Mouse (Mus musculus) Patski (cell line): ENCODE results near the gene Prkar2a. TPM values are rescaled to one million over a fixed set of nuclear protein-coding genes. Genes with fewer than 3 reads are reported as not detected.
A peak's percentile ranks its signal among the peaks of the same experiment; 100 is the strongest.

Experiments used
- ATAC-seq: fragments of 100-300 bp; one replicate; pipeline ENCODE4 v1.8.0; 2021
- CTCF ChIA-PET: fragments of 350-600 bp; sonication (Branson Sonifier 250); formaldehyde crosslinking; loops from one replicate; lab custom pipeline; 2022; ENCODE audit warnings: inconsistent platforms; lab: Charles Lee
- POLR2A ChIA-PET: fragments of 350-600 bp; sonication (Branson Sonifier 250); formaldehyde crosslinking; loops from one replicate; lab custom pipeline; 2022; ENCODE audit warnings: antibody characterized with exemption, inconsistent platforms; lab: Charles Lee
- DNase-seq: peaks from one replicate; pipeline ENCODE4 v3.0.0-alpha.2; 2011; ENCODE audit warnings: low read depth, low spot score
- H3K27me3 ChIP-seq: fragments of 371-371 bp; one replicate; pipeline ENCODE4 v1.5.1; 2021
- CTCF ChIP-seq: fragments of 100-300 bp; IDR thresholded peaks from one replicate; pipeline ENCODE4 v1.5.1; 2021
- in situ Hi-C: fragments of 300-500 bp; cut with MboI; formaldehyde crosslinking; loops from 3 replicates; pipeline ENCODE4 v1.11.1; 2018; ENCODE audit warnings: low pct_unique_long_range_greater_than_20kb, mixed read lengths
- polyA plus RNA-seq: library from polyadenylated mRNA; unstranded; gene quantifications from one replicate; pipeline ENCODE4 v1.2.3, GENCODE M21; 2021

Prkar2a gene
- polyA plus RNA-seq, 1 experiment from 2014 or later = 30.9 TPM

GRCm38 (mm10) chr9:108669875-108670274 is 19.2 kb upstream of the Prkar2a start:
- TF ChIP-seq CTCF = no peak
- POLR2A ChIA-PET = interaction anchor here (0.6 to 1.0 kb wide), 2 partner anchors 19 to 202 kb away, joined by 3 read pairs; no protein-coding TSS in a partner anchor
- CTCF ChIA-PET = no interaction called here
- no peaks in the 10 kb centered on the region for H3K27me3 ChIP-seq
- in situ Hi-C loops = no loop called here
- ATAC-seq (no peak), DNase-seq (no peak)

- CTCF ChIA-PET = no interaction called here
- no peaks in the 10 kb centered on the region for H3K27me3 ChIP-seq
- POLR2A ChIA-PET = no interaction called here
- ATAC-seq = no peak
- no peak for DNase-seq
- in situ Hi-C loops = no loop called here
- TF ChIP-seq CTCF = peak; percentile 61
Observed at GRCm38 (mm10) chr9:108673151-108673550, 16.0 kb upstream of the Prkar2a start.

- POLR2A ChIA-PET = no interaction called here
Observed at GRCm38 (mm10) chr9:108680026-108680425, 9.1 kb upstream of the Prkar2a start.

DNA sequence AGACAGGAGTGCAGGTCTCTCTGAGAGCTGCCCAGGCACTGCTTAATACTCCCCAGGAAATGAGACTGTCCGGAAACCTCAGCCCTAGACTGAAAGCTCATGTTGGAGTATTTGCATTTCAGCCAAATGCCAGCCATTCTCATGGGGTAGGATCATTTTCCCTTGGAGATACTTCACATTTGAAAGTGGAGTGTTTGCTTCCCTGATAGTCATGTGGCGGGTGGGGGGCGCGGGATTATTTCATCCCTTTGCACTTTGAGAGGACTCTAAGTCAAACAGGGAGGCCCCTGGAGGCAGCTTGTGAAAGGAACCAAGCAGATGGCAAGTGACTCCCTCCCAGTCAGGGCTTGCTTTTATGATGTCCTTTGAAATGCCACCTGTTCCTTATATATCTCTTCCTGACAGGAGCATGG is 2.6 kb upstream of the Prkar2a start:
- DNase-seq = no peak
- no peak for TF ChIP-seq CTCF
- ATAC-seq = no peak
- ChIA-PET POLR2A (no interaction called here), CTCF (interaction anchor here (0.9 kb wide), 2 partner anchors 10 to 23 kb away, joined by 3 read pairs; no protein-coding TSS in a partner anchor)
- in situ Hi-C loops = no loop called here
- no peaks in the 10 kb centered on the region for H3K27me3 ChIP-seq

More at GRCm38 (mm10) chr9:108680026-108680425, 9.1 kb upstream of the Prkar2a start:
- no peaks in the 10 kb centered on the region for H3K27me3 ChIP-seq
- no peak for TF ChIP-seq CTCF
- CTCF ChIA-PET = no interaction called here
- no peak for ATAC-seq
- in situ Hi-C loops = no loop called here
- DNase-seq = no peak

- no peak for ATAC-seq
- in situ Hi-C loops = no loop called here
- ChIA-PET POLR2A (no interaction called here), CTCF (no interaction called here)
- DNase-seq = no peak
- no peaks in the 10 kb centered on the region for H3K27me3 ChIP-seq
- TF ChIP-seq CTCF = no peak
Observed at GRCm38 (mm10) chr9:108687181-108687580, 1.9 kb upstream of the Prkar2a start.

- POLR2A ChIA-PET = no interaction called here
- H3K27me3 ChIP-seq = no peaks in the 10 kb centered on the region
- in situ Hi-C loops = no loop called here
- ATAC-seq (no peak), DNase-seq (no peak)
- TF ChIP-seq CTCF = no peak
- CTCF ChIA-PET = no interaction called here
Observed at GRCm38 (mm10) chr9:108687686-108688085, 1.4 kb upstream of the Prkar2a start.

- no peak for TF ChIP-seq CTCF
- in situ Hi-C loops = no loop called here
- no peak for DNase-seq
- H3K27me3 ChIP-seq = no peaks in the 10 kb centered on the region
- ChIA-PET CTCF (no interaction called here), POLR2A (no interaction called here)
- ATAC-seq = no peak
Observed at GRCm38 (mm10) chr9:108688451-108688850, 663 bp upstream of the Prkar2a start.

GRCm38 (mm10) chr9:108689993-108690392 is 879 bp downstream of the Prkar2a start:
- ChIA-PET POLR2A (no interaction called here), CTCF (no interaction called here)
- DNase-seq = no peak
- H3K27me3 ChIP-seq = no peaks in the 10 kb centered on the region
- no peak for TF ChIP-seq CTCF
- in situ Hi-C loops = no loop called here
- no peak for ATAC-seq

DNA sequence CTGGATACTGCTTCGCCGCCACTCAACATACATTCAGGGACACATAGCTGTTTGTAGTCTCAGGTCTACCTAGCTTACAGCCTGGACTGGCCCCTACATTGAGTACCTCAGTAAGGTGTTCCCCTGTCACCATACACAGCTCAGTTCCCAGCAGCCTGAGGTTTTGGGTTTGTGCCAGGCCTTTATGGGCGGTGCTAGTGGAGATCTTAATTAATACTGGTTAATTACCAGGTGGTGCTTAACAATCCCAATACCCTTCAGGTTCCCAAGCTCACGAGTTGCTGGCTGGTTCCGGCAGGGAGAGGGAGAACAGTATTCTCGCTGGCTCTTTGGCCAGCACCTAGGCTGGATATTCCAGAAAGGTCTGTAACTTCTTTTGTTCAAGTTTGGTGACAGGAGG is 1.8 kb downstream of the Prkar2a start:
- ChIA-PET POLR2A (interaction anchor here (1.6 kb wide), 1 partner anchor 14 kb away, joined by 3 read pairs; no protein-coding TSS in a partner anchor), CTCF (no interaction called here)
- no peak for TF ChIP-seq CTCF
- H3K27me3 ChIP-seq = no peaks in the 10 kb centered on the region
- in situ Hi-C loops = no loop called here
- ATAC-seq (no peak), DNase-seq (no peak)

DNA sequence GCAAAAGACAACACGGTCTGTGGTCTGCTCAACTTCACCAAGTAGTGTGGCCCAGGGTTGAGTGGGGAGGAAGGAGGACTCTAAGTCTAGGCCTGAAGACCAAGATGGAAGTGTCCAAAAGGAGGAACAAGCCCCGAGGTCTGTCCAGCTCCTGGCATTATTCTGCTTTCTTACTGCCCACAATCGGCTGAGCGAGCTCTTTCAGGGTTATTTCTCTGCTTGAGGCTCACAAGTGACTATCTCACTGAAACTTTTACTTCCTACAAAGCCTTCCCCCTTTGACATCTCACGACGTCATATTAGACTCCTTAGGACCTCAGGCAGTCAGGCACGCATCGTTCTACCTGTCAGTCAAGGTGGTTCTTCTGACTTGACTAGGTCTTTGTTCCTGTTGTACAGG is 2.3 kb downstream of the Prkar2a start:
- ChIA-PET POLR2A (interaction anchor here (1.6 kb wide), 1 partner anchor 14 kb away, joined by 3 read pairs; no protein-coding TSS in a partner anchor), CTCF (no interaction called here)
- in situ Hi-C loops = no loop called here
- ATAC-seq (no peak), DNase-seq (no peak)
- TF ChIP-seq CTCF = no peak
- no peaks in the 10 kb centered on the region for H3K27me3 ChIP-seq

DNA sequence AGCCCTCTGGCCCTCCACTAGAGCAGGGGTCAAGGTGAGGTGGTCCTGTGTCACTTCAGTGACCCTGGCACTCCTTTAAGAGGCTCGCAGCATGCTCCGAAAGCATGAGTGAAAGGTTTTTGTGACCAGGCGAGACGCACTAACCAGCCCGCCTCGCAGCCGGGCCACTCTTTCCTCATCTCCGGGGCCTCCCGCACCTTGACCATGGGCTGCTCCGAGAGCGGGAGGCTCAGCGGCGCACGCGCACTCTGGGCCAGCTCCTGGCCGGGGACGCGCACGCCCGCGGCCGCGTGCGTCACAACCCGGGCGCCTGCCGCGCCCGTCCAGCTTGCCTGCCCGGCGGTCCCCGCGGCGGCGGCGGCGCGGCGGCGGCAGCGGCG is 2.7 kb downstream of the Prkar2a start:
- ATAC-seq (peak; percentile 85), DNase-seq (peak; percentile 22)
- H3K27me3 ChIP-seq = no peaks in the 10 kb centered on the region
- in situ Hi-C loops = no loop called here
- CTCF ChIA-PET = no interaction called here
- POLR2A ChIA-PET = interaction anchor here (1.6 kb wide), 1 partner anchor 14 kb away, joined by 3 read pairs; no protein-coding TSS in a partner anchor
- no peak for TF ChIP-seq CTCF
